Mouse (Mus musculus): ENCODE data around the gene Impg2.

Impg2 gene

DNA sequence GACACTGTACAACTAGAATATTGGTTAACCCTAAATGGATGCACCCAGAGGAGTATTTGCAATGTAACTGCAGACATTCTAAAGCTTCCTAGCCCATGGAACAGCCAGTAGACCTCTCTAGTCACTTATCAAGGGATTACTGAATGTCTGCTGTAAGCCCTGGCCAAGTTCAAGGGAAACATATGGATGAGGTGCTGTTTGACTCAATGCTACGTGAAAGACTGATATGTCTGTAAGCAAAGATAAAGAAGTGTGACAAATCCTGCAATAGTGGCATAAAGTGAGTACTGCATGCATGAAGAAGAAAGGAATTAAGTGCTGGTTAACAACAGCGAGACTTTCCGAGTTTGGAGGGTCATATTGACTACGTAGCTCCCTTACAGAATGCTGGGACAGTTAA lies 100.1 kb downstream of the Impg2 start:
- no peak for DNase-seq

- no peak for DNase-seq
These were observed 103.5 kb downstream of the Impg2 start for GRCm38 (mm10) chr16:56307575-56307974.

DNA sequence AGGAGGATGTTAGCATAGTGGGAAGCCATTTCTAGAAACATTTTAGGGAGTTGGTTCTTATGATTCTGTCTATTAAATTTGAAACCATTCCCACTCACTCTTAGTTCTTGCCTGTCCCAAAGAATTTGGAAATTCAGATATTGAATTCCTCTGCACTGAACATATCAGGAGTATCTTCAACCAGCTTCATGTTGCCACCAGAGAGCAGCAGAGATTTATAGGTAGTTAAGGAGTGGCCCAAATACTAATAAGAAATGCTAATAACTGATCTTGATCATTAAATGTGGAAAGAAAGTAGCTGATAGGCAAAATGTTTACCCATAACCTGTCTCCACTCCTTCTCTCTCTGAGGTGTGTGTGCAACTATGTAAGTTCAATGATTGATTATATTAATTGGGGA lies 107.2 kb downstream of the Impg2 start:
- no peak for DNase-seq
